Mouse (Mus musculus) embryo, embryonic 10 days (tissue): ENCODE measurements around the gene Rtn1.

ENCODE experiments used
- DNase-seq: peaks from one replicate; pipeline ENCODE4 v3.0.0-alpha.2; 2015; ENCODE audit warnings: low spot score

Rtn1 gene

DNA sequence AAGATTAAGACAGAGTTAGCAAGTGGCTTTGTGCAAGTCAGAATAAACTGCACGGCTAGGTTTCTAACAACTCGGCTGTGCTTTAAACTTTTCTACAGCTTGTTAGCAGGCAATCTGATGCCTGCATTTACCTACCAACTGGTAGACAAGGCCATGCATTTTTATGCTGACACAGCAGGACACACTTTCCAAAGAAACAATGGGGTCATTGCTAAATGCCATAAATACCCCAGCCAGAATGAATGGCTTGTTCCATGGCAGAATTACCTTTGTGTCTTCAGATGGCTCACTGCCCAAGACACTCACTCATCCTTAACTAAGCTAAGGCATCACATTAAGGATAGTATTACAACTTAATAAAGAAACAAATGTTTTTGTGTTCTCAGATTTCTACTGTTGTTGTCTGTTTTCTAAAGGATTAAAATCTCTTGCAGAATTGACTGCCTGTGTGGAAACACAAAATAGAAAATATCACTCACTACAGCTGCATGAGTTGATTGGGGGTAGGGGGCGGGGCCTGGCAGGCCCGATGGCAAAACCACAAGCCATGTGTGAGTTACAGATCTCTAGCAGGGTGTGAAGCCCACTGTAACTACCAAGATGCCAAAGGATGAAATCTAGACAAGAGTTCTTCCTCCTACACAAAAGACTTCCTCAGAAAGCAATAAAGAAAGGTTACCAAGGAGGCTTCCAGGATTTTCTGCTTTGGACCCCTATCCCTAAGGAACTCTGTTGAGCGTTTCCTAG, 129.6 kb downstream of the Rtn1 start:
- no peak for DNase-seq

GRCm38 (mm10) chr12:72273721-72274414, 135.0 kb downstream of the Rtn1 start:
- DNase-seq = peak; percentile 19

DNA sequence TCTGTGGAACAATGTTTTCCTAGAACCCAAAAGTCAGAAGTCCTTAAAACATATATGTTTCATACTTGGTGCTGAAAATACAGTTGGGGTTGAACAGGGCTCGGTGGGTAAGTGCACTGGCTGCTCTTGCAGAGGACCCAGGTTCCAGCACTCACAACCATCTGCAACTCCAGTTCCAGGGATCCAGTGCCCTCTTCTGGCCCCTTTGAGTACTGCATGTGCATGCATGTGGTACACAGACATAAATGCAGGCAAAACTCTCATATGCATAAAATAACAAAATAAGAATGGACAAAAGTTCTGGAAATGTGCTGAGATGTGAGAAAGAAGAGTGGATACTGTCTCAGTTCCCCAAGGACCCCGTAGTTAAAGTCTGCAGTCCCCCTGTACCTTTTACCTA, 141.2 kb downstream of the Rtn1 start:
- DNase-seq = peak; percentile 13

GRCm38 (mm10) chr12:72265261-72266228, 143.3 kb downstream of the Rtn1 start:
- peak; percentile 32 for DNase-seq

DNA sequence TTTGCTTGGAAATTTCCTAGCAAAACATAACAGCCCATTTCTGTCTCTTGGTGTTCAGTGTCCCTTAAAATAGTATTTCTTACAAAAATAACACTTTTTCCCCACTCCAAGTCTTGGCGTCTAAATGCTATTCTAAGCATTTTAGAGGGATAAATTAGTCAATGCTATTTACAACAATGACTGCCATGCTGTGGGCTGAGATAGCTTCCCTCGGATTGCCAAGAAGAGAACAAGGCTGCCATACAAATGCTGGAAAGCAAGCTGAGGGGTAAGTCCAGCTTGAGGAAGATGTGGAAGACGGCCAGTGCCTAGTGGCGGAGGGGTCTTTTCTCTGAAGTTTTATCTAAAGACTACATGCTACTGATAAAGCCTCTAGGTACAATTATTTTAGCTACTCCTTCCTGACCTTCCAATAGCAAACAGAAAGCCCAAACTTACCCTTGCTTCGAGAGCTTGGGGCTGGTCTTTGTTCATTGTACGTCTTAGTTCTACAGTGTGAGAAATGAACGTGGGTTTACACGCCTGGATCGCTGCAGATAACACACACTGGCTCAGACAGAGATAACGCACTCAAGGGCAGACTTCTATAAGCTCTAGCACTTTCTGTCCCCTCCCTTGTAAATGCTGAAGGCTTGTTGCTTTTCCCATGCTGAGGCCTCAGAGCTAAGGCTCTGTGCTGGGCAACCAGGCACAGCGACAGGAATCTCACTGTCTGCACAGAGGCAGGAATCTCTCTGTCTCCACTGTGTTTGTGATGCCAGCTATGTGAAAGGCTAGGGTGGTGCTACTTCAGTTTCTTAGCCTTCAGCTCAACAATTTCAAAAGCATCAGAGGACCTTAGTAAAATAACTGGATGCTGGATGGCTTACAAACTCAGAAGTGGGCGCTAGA, 145.4 kb downstream of the Rtn1 start:
- no peak for DNase-seq

- DNase-seq = no peak
Observed at GRCm38 (mm10) chr12:72257000-72257399, 151.9 kb downstream of the Rtn1 start.

DNA sequence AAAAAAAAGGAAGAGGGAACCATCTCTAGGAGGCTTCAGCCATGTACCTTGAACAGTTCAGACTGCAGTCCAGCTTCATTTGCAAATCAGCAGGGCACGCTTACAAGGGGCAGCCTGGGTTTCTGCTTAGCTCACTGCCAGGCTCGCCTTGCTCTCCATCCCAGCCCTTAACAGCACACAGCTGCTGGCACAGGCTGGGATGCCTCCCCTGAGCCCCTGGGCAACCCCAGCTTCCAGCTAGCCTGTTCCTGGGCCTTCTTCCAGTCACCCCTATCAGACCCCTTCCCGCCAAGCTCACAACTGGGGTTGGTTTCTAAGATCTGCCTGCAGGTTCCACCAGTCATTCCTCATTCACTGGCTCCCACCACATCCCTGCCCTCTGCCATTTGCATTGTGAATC, 155.8 kb downstream of the Rtn1 start:
- no peak for DNase-seq

DNA sequence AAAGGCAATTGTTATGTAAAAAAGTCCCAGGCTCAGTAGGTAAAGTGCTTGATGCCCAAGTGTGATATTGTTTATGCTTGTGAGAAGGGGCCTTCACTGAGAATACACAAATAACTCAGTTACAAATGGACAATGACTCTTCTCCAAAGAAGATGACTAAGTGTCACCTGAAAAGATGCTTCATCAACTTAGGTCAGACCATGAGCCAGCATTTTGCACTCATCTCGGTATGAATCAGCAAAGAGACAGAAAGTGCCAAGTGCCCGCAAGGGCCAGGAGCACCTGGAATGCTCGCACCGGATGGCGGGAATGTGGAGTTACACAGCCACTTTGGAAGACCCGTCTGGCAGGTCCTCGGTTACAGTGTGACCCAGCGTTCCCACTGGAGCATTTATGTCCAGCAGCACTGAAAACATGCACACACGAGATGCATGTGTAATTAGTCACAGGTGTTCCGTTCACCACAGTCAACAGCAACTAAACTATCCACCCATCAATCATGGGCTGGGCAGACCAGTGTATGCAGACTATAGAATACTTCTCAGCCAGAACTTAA, 156.9 kb downstream of the Rtn1 start:
- no peak for DNase-seq

- no peak for DNase-seq
Observed at GRCm38 (mm10) chr12:72244951-72245350, 163.9 kb downstream of the Rtn1 start.

DNA sequence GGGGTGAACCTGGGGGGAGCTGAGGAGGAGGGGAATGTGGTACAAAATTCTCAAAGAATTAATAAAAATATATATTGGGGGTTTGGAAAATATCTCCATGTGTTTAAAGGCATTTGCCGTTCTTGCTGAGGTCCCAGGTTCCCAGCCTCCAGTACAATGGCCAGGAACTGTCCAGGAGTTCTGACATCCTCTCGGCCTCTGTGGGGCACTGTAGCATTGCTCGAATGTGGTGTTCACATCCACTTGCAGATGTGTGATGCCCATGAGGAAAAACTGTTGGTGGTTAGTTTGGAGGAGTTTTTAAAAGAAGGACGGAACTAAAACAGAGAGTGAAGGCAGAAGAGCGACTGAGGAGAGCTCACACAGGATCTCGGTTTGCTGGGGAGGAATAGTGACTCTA, 166.0 kb downstream of the Rtn1 start:
- peak; percentile 24 for DNase-seq

DNA sequence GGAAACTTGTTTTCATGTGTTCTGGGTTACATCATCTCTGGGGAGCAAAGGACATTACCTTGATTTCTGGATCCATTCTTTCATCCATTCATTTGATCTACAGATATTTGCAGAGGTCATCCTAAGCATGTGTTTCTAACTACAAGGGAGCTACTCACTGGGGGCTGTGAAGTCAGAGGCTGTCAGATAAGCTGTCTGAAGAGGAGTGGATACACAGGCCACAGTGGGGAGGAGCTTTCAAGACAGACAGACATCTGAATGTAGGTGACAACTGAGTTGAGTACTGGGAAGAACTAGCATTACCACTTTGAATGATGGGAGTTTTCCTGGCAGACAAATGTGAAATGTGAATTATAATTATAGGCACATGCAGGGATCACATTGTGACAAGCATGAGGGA, 168.3 kb downstream of the Rtn1 start:
- DNase-seq = no peak

GRCm38 (mm10) chr12:72239230-72239894, 169.5 kb downstream of the Rtn1 start:
- DNase-seq = no peak

- DNase-seq = no peak
Observed at GRCm38 (mm10) chr12:72237251-72237650, 171.6 kb downstream of the Rtn1 start.

GRCm38 (mm10) chr12:72236564-72237011, 172.3 kb downstream of the Rtn1 start:
- peak; percentile 85 for DNase-seq

DNA sequence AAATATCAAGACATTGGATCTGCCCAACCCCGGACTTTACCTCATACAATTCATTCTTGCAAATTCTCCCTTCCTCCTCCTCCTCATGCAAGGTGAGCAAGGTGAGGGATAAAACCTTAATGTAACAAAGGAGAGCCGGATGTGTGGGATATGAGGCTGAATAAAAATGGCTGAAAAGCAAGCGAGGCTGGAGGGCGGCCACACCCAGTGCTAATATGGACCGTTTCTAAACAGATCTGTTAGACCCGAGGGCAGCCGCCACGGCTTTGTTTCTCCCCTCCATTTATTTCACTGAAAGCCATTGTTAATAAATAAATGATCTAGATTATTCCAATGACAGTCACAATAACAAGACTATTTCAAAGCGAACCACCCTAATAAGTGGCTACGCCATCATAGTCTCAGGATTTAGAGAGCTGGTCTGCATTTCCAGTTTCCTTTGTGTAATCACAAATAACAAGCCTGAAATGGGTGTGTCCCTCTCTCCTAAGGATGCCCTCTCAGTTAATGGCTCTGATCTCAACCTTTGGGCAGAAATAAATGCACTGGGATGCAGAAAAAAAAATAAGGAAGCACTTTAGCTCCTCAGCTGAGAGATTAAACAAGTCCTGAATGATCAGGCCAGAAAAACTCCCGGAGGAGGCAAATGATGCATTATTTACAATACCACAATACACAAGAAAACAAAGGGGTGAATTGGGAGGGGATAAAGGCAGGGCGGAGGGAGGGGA, 173.1 kb downstream of the Rtn1 start:
- DNase-seq = no peak

- DNase-seq = no peak
Observed at GRCm38 (mm10) chr12:72234966-72235365, 173.9 kb downstream of the Rtn1 start.

DNA sequence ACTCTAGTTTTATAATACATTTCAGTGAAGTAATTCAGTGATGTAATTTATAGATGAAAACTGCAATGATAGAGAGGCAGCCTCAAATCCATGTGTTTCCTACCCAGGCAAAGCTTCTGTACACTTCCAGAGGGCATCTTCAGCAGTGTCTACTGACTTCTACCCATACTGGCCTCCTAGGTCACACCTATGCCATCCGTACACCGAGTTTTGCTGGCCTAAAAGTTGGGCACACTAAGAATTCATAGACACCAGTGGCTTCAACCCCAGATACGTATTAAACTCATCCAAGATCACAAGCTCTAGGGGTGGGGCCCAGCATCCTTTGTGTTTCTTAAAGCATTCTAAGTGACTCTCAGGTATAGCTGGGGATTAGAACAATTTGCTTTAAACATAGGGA, 174.7 kb downstream of the Rtn1 start:
- no peak for DNase-seq

- DNase-seq = no peak
Observed at GRCm38 (mm10) chr12:72232826-72233790, 175.7 kb downstream of the Rtn1 start.

- no peak for DNase-seq
Observed at GRCm38 (mm10) chr12:72232176-72232575, 176.7 kb downstream of the Rtn1 start.
